Comparison of ENCODE assay signal across 13 mouse cellular contexts in the genomic region with DNA sequence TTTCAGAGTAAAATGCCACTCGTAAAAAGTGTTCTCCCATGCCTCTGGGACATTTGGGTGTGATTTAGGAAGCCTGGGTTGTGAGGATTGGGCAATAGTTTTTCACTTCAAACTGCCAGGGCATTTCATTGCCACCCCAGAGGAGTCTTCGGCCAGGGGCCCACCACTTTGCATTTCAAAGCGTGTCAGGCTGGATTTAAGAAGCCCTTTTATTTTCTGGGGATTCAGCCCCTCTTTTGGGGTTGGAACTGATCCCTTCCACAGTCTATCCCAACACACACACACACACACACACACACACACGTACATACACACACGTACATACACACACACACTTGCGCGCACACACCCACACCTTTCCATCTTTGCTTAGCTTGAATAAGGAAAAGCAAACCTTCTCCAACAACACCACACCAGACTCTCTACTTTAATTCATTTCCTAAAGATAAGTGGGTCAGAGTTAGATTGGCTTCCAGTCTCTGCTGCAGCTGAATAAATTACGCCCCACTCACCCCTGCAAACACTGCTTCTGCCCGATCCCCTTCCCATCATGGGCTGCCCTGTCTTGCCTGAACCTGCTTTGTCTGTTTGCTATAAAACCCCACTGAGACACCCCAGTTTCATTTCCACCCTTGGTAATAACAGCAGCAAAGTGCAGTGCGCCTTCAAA.
A peak's percentile ranks its signal among the peaks of the same experiment; 100 is the strongest.
DNase-seq lines count a peak whose midpoint lies in the region; ATAC-seq and TF ChIP-seq lines count a peak whose summit lies in the region.
"Had no signal": no experiment of that assay in that cellular context is flagged by ENCODE, and none has a peak within 500 bp of the region (broad histone marks: within the 10 kb centered on the region; RNA-seq: fewer than 3 reads in every experiment).

No protein-coding gene starts in this region.

- no peaks in the 10 kb centered on the region for H3K27me3 ChIP-seq in forebrain, embryonic 10.5 days (ENCODE audit: poor library complexity, severe bottlenecking)
- H3K27me3 ChIP-seq in hindbrain, embryonic 15.5 days, result no peaks in the 10 kb centered on the region
- H3K27me3 ChIP-seq in neural tube, embryonic 15.5 days (replicated peaks), result no peaks in the 10 kb centered on the region
- H3K27me3 ChIP-seq in thymus, adult 2 months (ENCODE audit: control insufficient read depth, insufficient read depth, low read length), result no peaks in the 10 kb centered on the region
- H3K27me3 ChIP-seq: megakaryocyte, embryonic 14.5 days had no signal

- DNase-seq in left cerebral cortex, adult 18-20 months (ENCODE audit: low spot score in 2 of 2), result peak; percentile 7 to 30
- no peak for DNase-seq in left cerebral cortex, adult 8-10 months (ENCODE audit: low spot score in 2 of 2)
- DNase-seq in forebrain, embryonic 10.5 days (ENCODE audit: extremely low spot score, low spot score), result no peak
- no peak for DNase-seq in adrenal gland, adult 8-10 months
- no peak for DNase-seq in thymus, adult 2 months
- no peak for DNase-seq in thymus, postnatal 0 days (ENCODE audit: low spot score)
- DNase-seq: cerebellum, adult 11-12 months; kidney, postnatal 36 days; thymus, postnatal 4 days had no signal

- no peak overlapping the region for H3K4me3 ChIP-seq in forebrain, embryonic 10.5 days
- peak overlapping the region; percentile 16; the same call in 1 of the 2 replicates for H3K4me3 ChIP-seq in hindbrain, embryonic 15.5 days
- peak overlapping the region; percentile 32 for H3K4me3 ChIP-seq in neural tube, embryonic 15.5 days (replicated peaks)
- no peak overlapping the region for H3K4me3 ChIP-seq in thymus, adult 2 months (ENCODE audit: control insufficient read depth, insufficient read depth, low read length)
- H3K4me3 ChIP-seq: megakaryocyte, embryonic 14.5 days had no signal

- no peak overlapping the region for H3K9ac ChIP-seq in hindbrain, embryonic 15.5 days
- peak overlapping the region; percentile 39 for H3K9ac ChIP-seq in neural tube, embryonic 15.5 days (replicated peaks)

- H3K4me1 ChIP-seq in forebrain, embryonic 10.5 days, result peaks cover 27% of the 10 kb centered on the region
- H3K4me1 ChIP-seq in hindbrain, embryonic 15.5 days (replicated peaks), result peaks cover 10% of the 10 kb centered on the region; the same call in 1 of the 2 replicates
- H3K4me1 ChIP-seq in neural tube, embryonic 15.5 days, result peaks cover 13% of the 10 kb centered on the region
- H3K4me1 ChIP-seq in thymus, adult 2 months (replicated peaks; ENCODE audit: control insufficient read depth, insufficient read depth, low read length), result no peaks in the 10 kb centered on the region
- H3K4me1 ChIP-seq: megakaryocyte, embryonic 14.5 days had no signal

- no peak for TF ChIP-seq POLR2A in thymus, adult 2 months (IDR thresholded peaks at IDR 0.05; ENCODE audit: control insufficient read depth, extremely low read depth, insufficient read depth, low read length, poor library complexity)

- H3K9me3 ChIP-seq in forebrain, embryonic 10.5 days, result no peaks in the 10 kb centered on the region
- H3K9me3 ChIP-seq in hindbrain, embryonic 15.5 days, result no peaks in the 10 kb centered on the region
- H3K9me3 ChIP-seq in neural tube, embryonic 15.5 days (replicated peaks), result no peaks in the 10 kb centered on the region

- H3K4me2 ChIP-seq in hindbrain, embryonic 15.5 days, result peak overlapping the region; percentile 39
- peak overlapping the region; percentile 57 for H3K4me2 ChIP-seq in neural tube, embryonic 15.5 days

- ATAC-seq in hindbrain, embryonic 15.5 days (ENCODE audit: low FRiP score, low read depth), result peak; percentile 47; the same call in 1 of the 2 replicates
- peak; percentile 81 for ATAC-seq in neural tube, embryonic 15.5 days (ENCODE audit: low FRiP score)
- ATAC-seq: activated CD4-positive, CD25-positive, alpha-beta regulatory T cell, adult 4 months had no signal

- no peaks in the 10 kb centered on the region for H3K36me3 ChIP-seq in forebrain, embryonic 10.5 days (replicated peaks)
- H3K36me3 ChIP-seq in hindbrain, embryonic 15.5 days, result no peaks in the 10 kb centered on the region
- H3K36me3 ChIP-seq in neural tube, embryonic 15.5 days, result no peaks in the 10 kb centered on the region
- no peaks in the 10 kb centered on the region for H3K36me3 ChIP-seq in thymus, adult 2 months (ENCODE audit: control insufficient read depth, insufficient read depth, low read length)

- 80% methylated on average over 10 of the region's 10 CpGs for WGBS in forebrain, embryonic 10.5 days
- 63% methylated on average over 10 of the region's 10 CpGs for WGBS in hindbrain, embryonic 15.5 days
- WGBS in neural tube, embryonic 15.5 days, result 32% methylated on average over 10 of the region's 10 CpGs
- 92% methylated on average over 10 of the region's 10 CpGs for WGBS in thymus, adult 2 months

- TF ChIP-seq CTCF in thymus, adult 2 months (IDR thresholded peaks at IDR 0.05; ENCODE audit: borderline replicate concordance, control insufficient read depth, extremely low read depth, insufficient read depth, low read length, poor library complexity), result no peak

- H3K27ac ChIP-seq in forebrain, embryonic 10.5 days, result peak overlapping the region; percentile 52; the same call in 1 of the 2 replicates
- H3K27ac ChIP-seq in hindbrain, embryonic 15.5 days (replicated peaks), result peak overlapping the region; percentile 64
- peak overlapping the region; percentile 85 for H3K27ac ChIP-seq in neural tube, embryonic 15.5 days (replicated peaks)
- H3K27ac ChIP-seq in thymus, adult 2 months (ENCODE audit: control insufficient read depth, insufficient read depth, low read length), result no peak overlapping the region

Comparison
In these comparisons a context has a peak if more than half of its experiments do, and no peak if none do; other contexts are left out.
1. DNase-seq: peak in left cerebral cortex, adult 18-20 months (2 of 2); none in left cerebral cortex, adult 8-10 months (0 of 2), forebrain, embryonic 10.5 days (single experiment), adrenal gland, adult 8-10 months (single experiment), thymus, adult 2 months (single experiment) and thymus, postnatal 0 days (single experiment).
2. H3K4me3 ChIP-seq: peak in hindbrain, embryonic 15.5 days (single experiment) and neural tube, embryonic 15.5 days (single experiment); none in forebrain, embryonic 10.5 days (single experiment) and thymus, adult 2 months (single experiment).